Mouse (Mus musculus): Measurements from ENCODE around the gene Cmtm3. TPM values are rescaled to one million over a fixed set of nuclear protein-coding genes. Genes with fewer than 3 reads are reported as not detected.
"Not testable (repeated sequence)": the region's sequence is repeated elsewhere in the genome, so short reads cannot be mapped to it uniquely, and the experiment has no call there.

Cmtm3 gene
- polyA plus RNA-seq (2015; fragmentation: Nextera tagmentation; extraction: Ambion mirVana) = 121 and 122 TPM in 2 replicates

DNA sequence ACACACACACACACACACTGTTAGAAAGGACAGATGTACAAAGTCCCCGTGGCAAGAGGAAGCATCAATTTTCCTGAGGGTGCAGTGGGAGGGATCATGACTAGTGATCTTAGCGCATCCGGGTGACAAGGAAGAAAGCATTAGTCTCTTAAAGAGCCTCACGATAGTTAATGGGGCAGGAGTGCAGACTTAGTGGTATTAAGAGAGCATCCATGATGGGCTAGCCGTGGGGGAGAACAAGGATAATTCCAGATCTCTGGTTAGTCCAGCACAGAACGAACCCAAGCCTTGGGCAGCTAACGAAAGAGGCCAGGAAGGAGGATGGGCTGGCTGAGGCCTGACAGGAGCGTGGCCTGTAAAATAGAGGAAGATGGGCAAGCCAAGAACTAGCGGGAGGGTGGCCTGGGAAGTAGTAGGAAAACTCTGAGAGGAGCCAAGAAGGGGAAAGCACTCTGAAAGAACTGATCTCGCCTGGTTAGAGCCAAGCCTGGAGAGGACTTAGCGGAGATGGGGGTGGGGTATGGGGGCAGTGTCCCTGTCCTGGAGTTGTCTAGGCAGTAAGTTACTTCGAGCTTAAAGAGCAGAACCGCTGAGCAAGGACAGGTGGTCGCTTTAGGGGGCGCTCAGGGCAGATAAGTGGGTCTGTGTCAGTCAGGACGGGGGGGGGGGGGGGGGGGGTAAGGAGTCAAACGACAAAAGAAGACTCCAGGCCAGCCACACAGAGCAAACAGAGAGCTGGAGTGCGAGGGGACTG lies at the start of gene Cmtm3:
Cmtm3 (plus strand) TSS at position 182 of the 754 bp plus-strand sequence.
- H3K9me3 ChIP-seq = no peaks in the 10 kb centered on the region
- 15% methylated on average over 18 of the region's 18 CpGs for WGBS

DNA sequence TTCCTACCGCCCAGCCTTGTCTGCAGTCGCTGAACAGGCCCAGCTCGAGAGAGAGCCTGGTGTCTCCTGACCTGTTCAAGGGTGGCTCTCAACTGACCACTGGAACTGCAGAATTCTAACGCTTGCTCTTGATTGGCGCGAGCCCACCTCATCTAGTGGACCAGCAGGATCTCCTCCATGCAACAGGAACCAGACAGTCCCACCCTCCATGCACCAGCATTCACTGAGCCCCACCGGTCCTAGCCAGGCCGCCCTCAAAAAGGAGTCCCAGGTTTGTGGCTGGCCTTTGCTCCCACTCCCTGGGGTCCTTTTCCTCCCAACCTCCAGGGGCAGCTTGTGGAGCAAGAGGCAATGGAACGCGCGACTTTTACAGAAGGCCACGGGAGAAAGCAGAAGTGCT lies 46.1 kb upstream of the Cmtm3 start, which contains the start of gene Cmtm2a:
Cmtm2a (minus strand) TSS at position 101 of the 400 bp plus-strand sequence.
- not testable (repeated sequence) for H3K4me2 ChIP-seq; H3K4me3 ChIP-seq (replicated peaks); H3K27ac ChIP-seq; ATAC-seq (ENCODE audit: insufficient read depth, low FRiP score, low read depth); H3K9me3 ChIP-seq; H3K9ac ChIP-seq; H3K36me3 ChIP-seq; H3K4me1 ChIP-seq; H3K27me3 ChIP-seq (replicated peaks)
- 87% methylated on average over 12 of the region's 12 CpGs for WGBS

More for the DNA sequence above, at the start of gene Cmtm3:
- Histone ChIP-seq H3K4me3 (replicated peaks) (peak within 1 kb of the TSS; percentile 72), H3K27ac (peak within 1 kb of the TSS; percentile 90), H3K36me3 (no peaks in the 10 kb centered on the region), H3K27me3 (replicated peaks) (no peaks in the 10 kb centered on the region), H3K9ac (peak within 1 kb of the TSS; percentile 81; the same call in 1 of the 2 replicates), H3K4me1 (peaks cover 15% of the 10 kb centered on the region; the same call in 1 of the 2 replicates), H3K4me2 (peak within 1 kb of the TSS; percentile 80)
- ATAC-seq (ENCODE audit: insufficient read depth, low FRiP score, low read depth) = no peak

DNA sequence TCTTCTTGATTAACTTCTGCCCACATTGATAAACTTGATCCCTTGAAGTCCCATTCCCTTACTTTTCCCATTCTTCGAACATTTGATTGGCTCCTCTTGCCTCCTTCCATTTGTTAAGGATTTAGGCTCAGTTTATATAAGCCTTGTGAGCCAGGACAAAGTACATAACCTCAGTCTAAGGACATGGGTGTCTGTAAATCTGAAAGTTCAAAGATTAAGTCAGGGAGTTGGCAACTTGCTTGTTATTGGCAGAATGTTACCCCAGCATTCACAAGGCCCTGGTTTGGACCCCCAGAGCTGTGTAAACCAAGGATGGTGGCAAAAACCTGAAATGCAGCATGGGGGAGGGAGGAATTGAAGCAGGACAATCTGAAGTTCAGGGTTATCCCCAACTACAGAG lies 44.8 kb upstream of the Cmtm3 start:
- H3K4me3 ChIP-seq (replicated peaks) = no peak overlapping the region
- no peaks in the 10 kb centered on the region for H3K27me3 ChIP-seq (replicated peaks)
- 86% methylated on average over 1 of the region's 1 CpGs for WGBS
- H3K4me1 ChIP-seq = no peaks in the 10 kb centered on the region
- H3K9ac ChIP-seq = no peak overlapping the region
- no peak for ATAC-seq (ENCODE audit: insufficient read depth, low FRiP score, low read depth)
- no peaks in the 10 kb centered on the region for H3K9me3 ChIP-seq
- no peaks in the 10 kb centered on the region for H3K36me3 ChIP-seq
- no peak overlapping the region for H3K4me2 ChIP-seq
- no peak overlapping the region for H3K27ac ChIP-seq

DNA sequence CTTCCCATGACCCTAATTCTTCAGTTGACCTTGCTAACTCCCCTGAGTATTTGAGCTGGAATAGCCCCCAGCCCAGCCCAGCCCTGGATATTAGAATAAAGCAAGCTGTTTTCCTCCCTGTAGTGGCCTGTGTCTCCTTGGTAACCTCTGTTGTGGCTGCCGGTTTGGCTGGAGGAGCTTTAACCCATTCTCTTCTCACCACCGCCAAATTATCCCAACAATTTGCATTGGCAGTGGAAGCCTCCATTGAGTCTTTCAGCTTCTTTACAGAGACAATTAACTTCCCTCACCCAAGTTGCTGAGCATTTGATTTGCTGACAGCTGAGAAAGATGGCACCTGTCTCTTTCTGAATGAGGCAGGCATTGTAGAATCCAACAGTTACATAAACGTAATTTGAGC lies 37.6 kb upstream of the Cmtm3 start:
- H3K4me2 ChIP-seq; ATAC-seq (ENCODE audit: insufficient read depth, low FRiP score, low read depth); H3K9me3 ChIP-seq; H3K4me1 ChIP-seq; H3K4me3 ChIP-seq (replicated peaks); H3K9ac ChIP-seq; H3K27me3 ChIP-seq (replicated peaks); H3K36me3 ChIP-seq; H3K27ac ChIP-seq: not testable (repeated sequence)
- 21% methylated on average over 3 of the region's 3 CpGs for WGBS

DNA sequence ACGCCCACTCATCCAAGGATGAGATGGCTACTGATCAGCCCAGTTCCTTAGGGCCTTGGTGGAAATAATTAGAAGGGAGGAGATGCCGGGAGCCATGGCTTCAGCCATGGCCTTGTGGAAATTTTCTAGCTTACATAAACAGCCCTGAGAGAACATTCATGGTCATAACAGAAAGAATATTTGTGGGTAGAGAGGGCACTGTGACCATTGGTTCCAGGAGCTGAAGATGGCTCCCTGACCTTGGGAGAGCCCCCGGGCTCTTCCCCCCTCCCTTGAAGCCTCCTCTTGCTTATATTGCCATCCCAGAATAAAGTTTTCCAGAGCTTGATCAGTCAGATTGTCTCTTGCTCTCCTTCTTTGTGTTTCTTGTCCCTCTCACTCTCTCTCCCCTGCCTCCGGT lies 36.7 kb upstream of the Cmtm3 start:
- not testable (repeated sequence) for H3K27ac ChIP-seq; H3K9me3 ChIP-seq; H3K4me1 ChIP-seq; H3K9ac ChIP-seq; H3K36me3 ChIP-seq; H3K27me3 ChIP-seq (replicated peaks); H3K4me2 ChIP-seq; H3K4me3 ChIP-seq (replicated peaks); ATAC-seq (ENCODE audit: insufficient read depth, low FRiP score, low read depth)
- WGBS = 93% methylated on average over 4 of the region's 4 CpGs

DNA sequence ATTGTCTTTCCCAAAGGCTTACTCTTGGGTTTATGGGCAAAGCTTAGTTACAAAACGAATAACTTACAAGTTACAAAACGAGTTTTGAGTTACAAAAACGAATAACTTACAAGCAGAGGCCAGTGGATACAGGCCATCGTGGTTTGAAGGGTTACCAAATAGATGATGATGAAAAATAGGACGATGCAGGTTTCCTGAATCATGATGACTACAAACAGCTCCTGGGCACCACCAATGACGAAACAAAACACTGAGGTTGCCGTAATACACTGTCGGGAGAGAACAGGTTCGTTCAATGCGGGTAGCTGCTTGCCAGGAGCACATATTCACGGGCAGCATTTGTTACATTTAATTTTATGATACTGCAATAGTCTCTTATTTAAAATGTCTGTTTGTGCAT lies 34.2 kb upstream of the Cmtm3 start:
- H3K4me2 ChIP-seq = no peak overlapping the region
- WGBS = 84% methylated on average over 11 of the region's 11 CpGs
- no peaks in the 10 kb centered on the region for H3K4me1 ChIP-seq
- no peaks in the 10 kb centered on the region for H3K36me3 ChIP-seq
- no peak for ATAC-seq (ENCODE audit: insufficient read depth, low FRiP score, low read depth)
- no peak overlapping the region for H3K9ac ChIP-seq
- no peaks in the 10 kb centered on the region for H3K27me3 ChIP-seq (replicated peaks)
- H3K27ac ChIP-seq = no peak overlapping the region
- no peak overlapping the region for H3K4me3 ChIP-seq (replicated peaks)
- H3K9me3 ChIP-seq = no peaks in the 10 kb centered on the region

DNA sequence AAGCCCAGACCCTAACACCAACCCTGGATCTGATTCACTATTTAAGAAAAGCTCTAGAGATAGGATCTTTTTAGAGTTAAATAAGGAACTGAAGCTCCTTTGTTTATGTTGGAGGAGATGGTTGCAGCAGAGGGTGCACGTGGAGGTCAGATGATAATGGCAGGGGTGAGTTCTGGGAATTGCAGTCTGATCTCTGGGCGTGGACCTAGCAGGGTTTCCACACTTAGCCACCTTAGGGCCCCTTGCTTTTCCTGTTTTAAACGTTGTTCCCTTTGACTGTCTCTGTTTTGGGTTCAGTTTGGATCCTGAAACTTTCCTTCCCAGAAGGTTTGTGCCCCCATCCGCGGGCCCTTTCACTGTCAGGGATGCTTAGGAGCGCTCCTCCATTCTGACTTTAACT lies 30.9 kb upstream of the Cmtm3 start:
- H3K9ac ChIP-seq; ATAC-seq (ENCODE audit: insufficient read depth, low FRiP score, low read depth); H3K4me1 ChIP-seq; H3K4me3 ChIP-seq (replicated peaks); H3K27ac ChIP-seq; H3K36me3 ChIP-seq; H3K27me3 ChIP-seq (replicated peaks); H3K4me2 ChIP-seq; H3K9me3 ChIP-seq: not testable (repeated sequence)
- WGBS = 43% methylated on average over 6 of the region's 6 CpGs

DNA sequence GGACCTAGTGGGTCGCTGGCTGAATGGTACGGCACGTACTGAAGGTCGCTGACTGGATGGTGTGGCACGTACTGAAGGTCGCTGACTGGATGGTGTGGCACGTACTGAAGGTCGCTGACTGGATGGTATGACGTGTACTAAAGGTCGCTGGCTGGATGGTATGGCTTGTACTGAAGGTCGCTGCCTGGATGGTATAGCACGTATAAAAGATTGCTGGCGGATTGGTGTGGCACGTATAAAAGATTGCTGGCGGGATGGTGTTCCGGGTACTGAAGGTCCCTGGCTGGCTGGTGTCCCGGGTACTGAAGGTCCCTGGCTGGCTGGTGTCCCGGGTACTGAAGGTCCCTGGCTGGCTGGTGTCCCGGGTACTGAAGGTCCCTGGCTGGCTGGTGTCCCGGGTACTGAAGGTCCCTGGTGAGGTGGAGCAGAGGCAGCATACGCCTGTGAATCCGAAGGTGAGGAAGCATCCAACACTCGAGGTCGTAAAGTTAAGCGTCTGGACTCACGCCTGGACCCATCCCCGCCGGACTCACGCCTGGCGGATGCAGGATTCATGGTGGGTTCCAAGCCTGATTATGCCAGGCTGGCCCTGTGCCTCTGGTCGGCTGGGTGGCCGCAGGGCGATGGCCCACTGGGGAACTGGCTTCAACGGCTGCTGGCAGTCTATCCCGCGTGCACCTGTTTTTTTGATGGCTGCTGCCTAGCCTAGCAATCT lies 29.6 kb upstream of the Cmtm3 start, which contains the start of the genes Gm45711 and Cmtm1:
Gm45711 (minus strand) TSS at position 641 of the 715 bp plus-strand sequence.
Cmtm1 (minus strand) TSS at position 705 of the 715 bp plus-strand sequence.
- WGBS = 88% methylated on average over 36 of the region's 36 CpGs
- not testable (repeated sequence) for H3K4me2 ChIP-seq; H3K9ac ChIP-seq; H3K9me3 ChIP-seq; H3K4me1 ChIP-seq; H3K27ac ChIP-seq; H3K36me3 ChIP-seq; H3K4me3 ChIP-seq (replicated peaks); H3K27me3 ChIP-seq (replicated peaks)
- peak; percentile 14; the same call in 1 of the 2 replicates for ATAC-seq (ENCODE audit: insufficient read depth, low FRiP score, low read depth)

DNA sequence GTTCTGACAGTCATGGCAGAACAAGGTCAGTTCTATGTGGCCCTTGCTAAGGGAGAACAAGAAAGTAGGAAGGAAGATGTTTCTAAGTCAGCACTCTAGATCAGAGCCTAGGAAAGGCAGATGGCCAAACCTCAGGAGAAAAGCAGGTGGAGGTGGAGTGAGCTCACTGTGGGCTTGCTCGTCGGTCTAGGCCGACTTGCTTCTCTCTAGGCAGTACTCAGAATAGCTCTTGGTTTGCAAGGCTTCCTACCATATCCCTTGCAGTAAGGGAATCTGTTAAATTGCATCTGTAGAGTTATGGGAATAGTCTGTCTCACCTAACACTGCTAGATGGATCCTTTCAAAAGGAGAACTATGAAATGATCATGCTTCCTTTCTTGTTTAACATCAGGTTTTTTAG lies 27.2 kb upstream of the Cmtm3 start:
- WGBS = 87% methylated on average over 3 of the region's 3 CpGs
- not testable (repeated sequence) for H3K36me3 ChIP-seq; H3K9me3 ChIP-seq; H3K27ac ChIP-seq; H3K4me3 ChIP-seq (replicated peaks); ATAC-seq (ENCODE audit: insufficient read depth, low FRiP score, low read depth); H3K4me2 ChIP-seq; H3K9ac ChIP-seq; H3K4me1 ChIP-seq; H3K27me3 ChIP-seq (replicated peaks)

DNA sequence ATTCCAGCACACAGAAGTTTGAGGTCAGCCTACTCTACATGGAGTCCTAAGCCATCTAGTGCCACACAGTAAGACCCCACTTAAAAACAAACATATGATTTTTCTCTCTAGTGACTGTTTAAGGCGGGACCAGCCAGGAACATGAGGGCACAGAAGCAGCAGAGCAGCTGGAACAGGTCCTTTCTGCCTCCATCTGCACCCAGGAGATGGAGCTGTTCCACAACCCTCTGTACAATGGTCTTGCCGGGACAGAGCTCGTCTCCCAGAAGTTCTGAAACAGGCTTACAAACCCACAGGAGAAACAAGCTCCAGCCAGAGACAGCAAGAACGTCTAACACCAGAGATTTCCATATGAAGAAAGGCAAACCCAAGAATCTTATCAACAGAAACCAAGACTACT lies 25.9 kb upstream of the Cmtm3 start:
- H3K27ac ChIP-seq = no peak overlapping the region
- no peaks in the 10 kb centered on the region for H3K27me3 ChIP-seq (replicated peaks)
- no peaks in the 10 kb centered on the region for H3K4me1 ChIP-seq
- no peaks in the 10 kb centered on the region for H3K36me3 ChIP-seq
- 49% methylated on average over 4 of the region's 4 CpGs for WGBS
- H3K9ac ChIP-seq = no peak overlapping the region
- no peak for ATAC-seq (ENCODE audit: insufficient read depth, low FRiP score, low read depth)
- no peak overlapping the region for H3K4me2 ChIP-seq
- H3K4me3 ChIP-seq (replicated peaks) = no peak overlapping the region
- no peaks in the 10 kb centered on the region for H3K9me3 ChIP-seq

DNA sequence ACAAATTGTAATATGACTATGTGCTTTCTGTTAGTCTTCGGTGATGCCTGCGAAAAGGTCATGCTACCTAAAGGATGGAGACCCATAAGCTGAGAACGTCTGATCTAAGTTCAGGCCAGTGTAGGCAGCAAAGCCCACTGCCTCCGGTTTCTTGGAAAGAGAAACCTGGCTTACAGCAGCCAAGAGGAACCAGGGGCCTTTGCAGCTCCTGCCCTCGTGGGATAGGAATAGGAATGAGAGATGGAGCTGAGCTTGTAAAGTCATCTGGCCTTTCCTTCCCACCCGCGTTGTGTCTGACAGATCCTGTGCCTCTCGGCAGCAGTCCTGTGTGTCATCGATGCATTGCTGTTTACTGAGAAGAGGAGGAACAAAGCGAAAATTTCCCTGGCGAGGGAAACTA lies 17.9 kb upstream of the Cmtm3 start, which contains the start of gene Gm11020:
Gm11020 (plus strand) TSS at position 301 of the 400 bp plus-strand sequence.
- WGBS = 80% methylated on average over 11 of the region's 11 CpGs
- not testable (repeated sequence) for H3K9ac ChIP-seq; H3K36me3 ChIP-seq; H3K4me1 ChIP-seq; H3K4me2 ChIP-seq; H3K4me3 ChIP-seq (replicated peaks); H3K27ac ChIP-seq; ATAC-seq (ENCODE audit: insufficient read depth, low FRiP score, low read depth); H3K9me3 ChIP-seq; H3K27me3 ChIP-seq (replicated peaks)

DNA sequence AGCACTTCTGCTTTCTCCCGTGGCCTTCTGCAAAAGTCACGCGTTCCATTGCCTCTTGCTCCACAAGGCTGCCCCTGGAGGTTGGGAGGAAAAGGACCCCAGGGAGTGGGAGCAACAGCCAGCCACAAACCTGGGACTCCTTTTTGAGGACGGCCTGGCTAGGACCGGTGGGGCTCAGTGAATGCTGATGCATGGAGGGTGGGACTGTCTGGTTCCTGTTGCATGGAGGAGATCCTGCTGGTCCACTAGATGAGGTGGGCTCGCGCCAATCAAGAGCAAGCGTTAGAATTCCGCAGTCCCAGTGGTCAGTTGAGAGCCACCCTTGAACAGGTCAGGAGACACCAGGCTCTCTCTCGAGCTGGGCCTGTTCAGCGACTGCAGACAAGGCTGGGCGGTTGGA lies 17.3 kb upstream of the Cmtm3 start, which contains the start of gene Cmtm2b:
Cmtm2b (plus strand) TSS at position 301 of the 400 bp plus-strand sequence.
- WGBS = 85% methylated on average over 12 of the region's 12 CpGs
- H3K9ac ChIP-seq; H3K4me2 ChIP-seq; H3K27me3 ChIP-seq (replicated peaks); ATAC-seq (ENCODE audit: insufficient read depth, low FRiP score, low read depth); H3K4me3 ChIP-seq (replicated peaks); H3K9me3 ChIP-seq; H3K27ac ChIP-seq; H3K4me1 ChIP-seq; H3K36me3 ChIP-seq: not testable (repeated sequence)
